Mouse (Mus musculus): ENCODE measurements around the gene Ccn2.
A peak's percentile ranks its signal among the peaks of the same experiment; 100 is the strongest.

Gene Ccn2

GRCm38 (mm10) chr10:24595250-24596002, at the start of gene Ccn2:
Gene Ccn2 (plus strand): TSS chr10:24595442.
- no peak for DNase-seq (ENCODE audit: low read depth in 2 of 2, low spot score in 2 of 2)

GRCm38 (mm10) chr10:24552870-24553269, 42.4 kb upstream of the Ccn2 start:
- no peak for DNase-seq (ENCODE audit: low read depth in 2 of 2, low spot score in 2 of 2)

- DNase-seq (ENCODE audit: low read depth in 2 of 2, low spot score in 2 of 2), result no peak
Measured at GRCm38 (mm10) chr10:24554091-24554490, 41.2 kb upstream of the Ccn2 start.

GRCm38 (mm10) chr10:24558366-24558765, 36.9 kb upstream of the Ccn2 start:
- DNase-seq (ENCODE audit: low read depth in 2 of 2, low spot score in 2 of 2), result no peak

- DNase-seq (ENCODE audit: low read depth in 2 of 2, low spot score in 2 of 2), result no peak
Measured at GRCm38 (mm10) chr10:24569691-24570420, 25.4 kb upstream of the Ccn2 start.

GRCm38 (mm10) chr10:24572044-24572960, 22.9 kb upstream of the Ccn2 start:
- no peak for DNase-seq (ENCODE audit: low read depth in 2 of 2, low spot score in 2 of 2)

GRCm38 (mm10) chr10:24573484-24573883, 21.8 kb upstream of the Ccn2 start:
- no peak for DNase-seq (ENCODE audit: low read depth in 2 of 2, low spot score in 2 of 2)

GRCm38 (mm10) chr10:24581076-24581475, 14.2 kb upstream of the Ccn2 start:
- DNase-seq (ENCODE audit: low read depth in 2 of 2, low spot score in 2 of 2), result no peak

GRCm38 (mm10) chr10:24588824-24589223, 6.4 kb upstream of the Ccn2 start:
- DNase-seq (ENCODE audit: low read depth in 2 of 2, low spot score in 2 of 2), result no peak

- DNase-seq (ENCODE audit: low read depth in 2 of 2, low spot score in 2 of 2), result no peak
Measured at GRCm38 (mm10) chr10:24589238-24589637, 6.0 kb upstream of the Ccn2 start.

GRCm38 (mm10) chr10:24590546-24590945, 4.7 kb upstream of the Ccn2 start:
- no peak for DNase-seq (ENCODE audit: low read depth in 2 of 2, low spot score in 2 of 2)

- peak; percentile 43 to 67 for DNase-seq (ENCODE audit: low read depth in 2 of 2, low spot score in 2 of 2)
Measured at GRCm38 (mm10) chr10:24591136-24591535, 4.1 kb upstream of the Ccn2 start.

GRCm38 (mm10) chr10:24591741-24592140, 3.5 kb upstream of the Ccn2 start:
- DNase-seq (ENCODE audit: low read depth in 2 of 2, low spot score in 2 of 2), result no peak

GRCm38 (mm10) chr10:24592318-24592717, 2.9 kb upstream of the Ccn2 start:
- DNase-seq (ENCODE audit: low read depth in 2 of 2, low spot score in 2 of 2), result no peak

- no peak for DNase-seq (ENCODE audit: low read depth in 2 of 2, low spot score in 2 of 2)
Measured at GRCm38 (mm10) chr10:24592969-24593368, 2.3 kb upstream of the Ccn2 start.

GRCm38 (mm10) chr10:24593556-24593955, 1.7 kb upstream of the Ccn2 start:
- no peak for DNase-seq (ENCODE audit: low read depth in 2 of 2, low spot score in 2 of 2)

GRCm38 (mm10) chr10:24596003-24596868, 994 bp downstream of the Ccn2 start:
- DNase-seq (ENCODE audit: low read depth in 2 of 2, low spot score in 2 of 2), result no peak

GRCm38 (mm10) chr10:24596869-24597339, 1.7 kb downstream of the Ccn2 start:
- no peak for DNase-seq (ENCODE audit: low read depth in 2 of 2, low spot score in 2 of 2)

- no peak for DNase-seq (ENCODE audit: low read depth in 2 of 2, low spot score in 2 of 2)
Measured at GRCm38 (mm10) chr10:24597789-24598188, 2.5 kb downstream of the Ccn2 start.

GRCm38 (mm10) chr10:24598693-24599092, 3.5 kb downstream of the Ccn2 start:
- DNase-seq (ENCODE audit: low read depth in 2 of 2, low spot score in 2 of 2), result no peak

All from CD8-positive naive resting alpha-beta T cell, adult 2 months (primary cell).